Mouse (Mus musculus) hindbrain, embryonic 15.5 days (tissue): Measurements from ENCODE around the gene Abca16. TPM values are rescaled to one million over a fixed set of nuclear protein-coding genes. Genes with fewer than 3 reads are reported as not detected.

Source experiments
- polyA plus RNA-seq: library from polyadenylated mRNA; unstranded; fragments of >200 nt; fragmentation: Nextera tagmentation; extraction: Ambion mirVana; gene quantifications from 2 replicates; pipeline ENCODE4 v1.2.1, GENCODE M21; 2015

Gene Abca16
- polyA plus RNA-seq, 1 experiment from 2014 or later, result not detected

Other genes with a start within 250 kb of the Abca16 start
- gene Anks4b, start 235.8 kb upstream of the Abca16 start, polyA plus RNA-seq, result not detected in 2 replicates
- 10.3 and 13.1 TPM in 2 replicates for gene Crym, start 207.5 kb upstream of the Abca16 start, polyA plus RNA-seq
- not detected in 2 replicates for gene Abca14, start 205.7 kb upstream of the Abca16 start, polyA plus RNA-seq
- not detected in 2 replicates for gene Abca15, start 81.0 kb upstream of the Abca16 start, polyA plus RNA-seq
- 222 and 223 TPM in 2 replicates for gene Uqcrc2, start 225.5 kb downstream of the Abca16 start, polyA plus RNA-seq